Mouse (Mus musculus): Measurements from ENCODE around the gene Elane. TPM values are rescaled to one million over a fixed set of nuclear protein-coding genes. Genes with fewer than 3 reads are reported as not detected.

Elane gene
- polyA plus RNA-seq, 1 experiment from 2014 or later, result not detected

- no peak overlapping the region for H3K4me2 ChIP-seq (ENCODE audit: low read length)
- peaks cover 4% of the 10 kb centered on the region; the same call in 1 of the 2 replicates for H3K4me1 ChIP-seq (replicated peaks; ENCODE audit: insufficient read depth, low read length)
- H3K27me3 ChIP-seq (ENCODE audit: insufficient read depth, low read length), result no peaks in the 10 kb centered on the region
- peak overlapping the region; percentile 21; the same call in 1 of the 2 replicates for H3K27ac ChIP-seq
- 67% methylated on average over 19 of the region's 19 CpGs for WGBS
- TF ChIP-seq CTCF (IDR thresholded peaks at IDR 0.05; ENCODE audit: low read depth), result peak; percentile 75
- H3K9me3 ChIP-seq (replicated peaks; ENCODE audit: low read length), result no peaks in the 10 kb centered on the region
- DNase-seq (ENCODE audit: low spot score) (no peak), ATAC-seq (replicated peaks; ENCODE audit: low FRiP score, low read depth) (peak; percentile 16; the same call in 1 of the 2 replicates)
- no peak overlapping the region for H3K4me3 ChIP-seq (replicated peaks; ENCODE audit: low read depth, low read length)
- no peak overlapping the region for H3K9ac ChIP-seq (ENCODE audit: low read depth, low read length)
- H3K36me3 ChIP-seq (ENCODE audit: insufficient read depth, low read length), result peaks cover 31% of the 10 kb centered on the region
These were observed 20.2 kb upstream of the Elane start for GRCm38 (mm10) chr10:79865801-79866295.

GRCm38 (mm10) chr10:79866601-79867000, 19.4 kb upstream of the Elane start:
- ATAC-seq (replicated peaks; ENCODE audit: low FRiP score, low read depth) (no peak), DNase-seq (ENCODE audit: low spot score) (no peak)
- 67% methylated on average over 11 of the region's 11 CpGs for WGBS
- Histone ChIP-seq H3K9me3 (replicated peaks; ENCODE audit: low read length) (no peaks in the 10 kb centered on the region), H3K4me2 (ENCODE audit: low read length) (no peak overlapping the region), H3K4me1 (replicated peaks; ENCODE audit: insufficient read depth, low read length) (no peaks in the 10 kb centered on the region; the same call in 1 of the 2 replicates), H3K27me3 (ENCODE audit: insufficient read depth, low read length) (no peaks in the 10 kb centered on the region), H3K9ac (ENCODE audit: low read depth, low read length) (no peak overlapping the region), H3K4me3 (replicated peaks; ENCODE audit: low read depth, low read length) (no peak overlapping the region), H3K36me3 (ENCODE audit: insufficient read depth, low read length) (peaks cover 27% of the 10 kb centered on the region), H3K27ac (no peak overlapping the region)
- TF ChIP-seq CTCF (IDR thresholded peaks at IDR 0.05; ENCODE audit: low read depth), result no peak

DNA sequence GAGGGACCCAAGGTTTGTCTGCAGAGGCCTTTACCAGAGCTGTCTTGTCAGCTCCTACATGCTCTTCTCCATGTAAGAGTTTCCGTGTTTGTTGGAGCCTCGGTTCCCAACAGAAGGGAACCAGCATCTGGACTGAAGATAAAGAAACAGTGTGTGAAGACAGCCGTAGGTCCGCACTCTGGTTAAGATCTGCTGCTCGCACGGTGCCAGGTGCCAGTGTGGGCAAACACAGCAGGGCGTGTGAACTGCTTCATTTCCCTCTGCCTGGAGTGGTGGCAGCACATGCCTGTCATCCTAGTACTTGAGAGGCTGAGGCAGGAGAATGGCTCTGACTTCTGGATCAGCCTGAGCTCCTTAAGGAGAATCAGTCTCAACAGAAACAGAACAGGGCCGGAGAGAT, 14.2 kb upstream of the Elane start:
- H3K4me3 ChIP-seq (replicated peaks; ENCODE audit: low read depth, low read length), result no peak overlapping the region
- H3K4me2 ChIP-seq (ENCODE audit: low read length), result no peak overlapping the region
- WGBS, result 95% methylated on average over 8 of the region's 8 CpGs
- H3K9me3 ChIP-seq (replicated peaks; ENCODE audit: low read length), result no peaks in the 10 kb centered on the region
- no peak for ATAC-seq (replicated peaks; ENCODE audit: low FRiP score, low read depth)
- TF ChIP-seq CTCF (IDR thresholded peaks at IDR 0.05; ENCODE audit: low read depth), result no peak
- no peak for DNase-seq (ENCODE audit: low spot score)
- peaks cover 11% of the 10 kb centered on the region; the same call in 1 of the 2 replicates for H3K4me1 ChIP-seq (replicated peaks; ENCODE audit: insufficient read depth, low read length)
- H3K9ac ChIP-seq (ENCODE audit: low read depth, low read length), result no peak overlapping the region
- 0 out of 2 replicates have a peak, but pooled peaks cover 3% of the 10 kb centered on the region for H3K36me3 ChIP-seq (ENCODE audit: insufficient read depth, low read length)
- H3K27ac ChIP-seq, result no peak overlapping the region
- H3K27me3 ChIP-seq (ENCODE audit: insufficient read depth, low read length), result no peaks in the 10 kb centered on the region

- no peak for TF ChIP-seq CTCF (IDR thresholded peaks at IDR 0.05; ENCODE audit: low read depth)
- Histone ChIP-seq H3K36me3 (ENCODE audit: insufficient read depth, low read length) (0 out of 2 replicates have a peak, but pooled peaks cover 3% of the 10 kb centered on the region), H3K27me3 (ENCODE audit: insufficient read depth, low read length) (no peaks in the 10 kb centered on the region), H3K9ac (ENCODE audit: low read depth, low read length) (no peak overlapping the region), H3K27ac (no peak overlapping the region), H3K4me3 (replicated peaks; ENCODE audit: low read depth, low read length) (0 out of 2 replicates have a peak overlapping the region, but pooled peaks have one; percentile 7), H3K4me2 (ENCODE audit: low read length) (peak overlapping the region; percentile 97; the same call in 1 of the 2 replicates), H3K4me1 (replicated peaks; ENCODE audit: insufficient read depth, low read length) (peaks cover 18% of the 10 kb centered on the region), H3K9me3 (replicated peaks; ENCODE audit: low read length) (no peaks in the 10 kb centered on the region)
- 53% methylated on average over 3 of the region's 3 CpGs for WGBS
- ATAC-seq (replicated peaks; ENCODE audit: low FRiP score, low read depth) (no peak), DNase-seq (ENCODE audit: low spot score) (no peak)
These were observed 13.2 kb upstream of the Elane start for GRCm38 (mm10) chr10:79872862-79873261.

DNA sequence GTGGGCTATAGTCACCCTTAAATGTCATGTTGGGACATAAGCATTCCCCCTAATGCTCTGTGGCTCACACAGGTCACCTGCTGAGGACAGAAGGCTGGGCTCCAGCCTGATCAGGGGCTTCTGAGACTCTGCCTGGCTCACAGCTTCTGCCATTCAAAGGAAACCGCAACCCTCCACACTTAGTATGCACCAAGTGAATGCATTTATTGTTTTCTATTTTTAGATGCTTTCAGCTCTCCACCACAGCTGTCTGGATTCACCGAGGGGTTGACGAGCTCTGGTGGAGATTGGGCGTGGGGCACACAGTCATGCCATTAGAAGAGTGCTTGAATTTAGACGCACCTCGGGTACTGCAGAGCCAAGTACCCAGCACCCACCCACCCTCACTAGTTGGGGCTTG, 12.7 kb upstream of the Elane start:
- DNase-seq (ENCODE audit: low spot score), result no peak
- 0 out of 2 replicates have a peak, but pooled peaks cover 3% of the 10 kb centered on the region for H3K36me3 ChIP-seq (ENCODE audit: insufficient read depth, low read length)
- no peaks in the 10 kb centered on the region for H3K9me3 ChIP-seq (replicated peaks; ENCODE audit: low read length)
- no peaks in the 10 kb centered on the region for H3K27me3 ChIP-seq (ENCODE audit: insufficient read depth, low read length)
- ATAC-seq (replicated peaks; ENCODE audit: low FRiP score, low read depth), result no peak
- H3K9ac ChIP-seq (ENCODE audit: low read depth, low read length), result peak overlapping the region; percentile 79
- H3K4me1 ChIP-seq (replicated peaks; ENCODE audit: insufficient read depth, low read length), result peaks cover 21% of the 10 kb centered on the region
- H3K4me3 ChIP-seq (replicated peaks; ENCODE audit: low read depth, low read length), result peak overlapping the region; percentile 69; the same call in 1 of the 2 replicates
- H3K27ac ChIP-seq, result no peak overlapping the region
- peak overlapping the region; percentile 97 for H3K4me2 ChIP-seq (ENCODE audit: low read length)
- WGBS, result 11% methylated on average over 6 of the region's 6 CpGs
- TF ChIP-seq CTCF (IDR thresholded peaks at IDR 0.05; ENCODE audit: low read depth), result no peak

GRCm38 (mm10) chr10:79873715-79874289, 12.2 kb upstream of the Elane start:
- Histone ChIP-seq H3K9me3 (replicated peaks; ENCODE audit: low read length) (no peaks in the 10 kb centered on the region), H3K4me1 (replicated peaks; ENCODE audit: insufficient read depth, low read length) (peaks cover 21% of the 10 kb centered on the region), H3K9ac (ENCODE audit: low read depth, low read length) (peak overlapping the region; percentile 79), H3K4me3 (replicated peaks; ENCODE audit: low read depth, low read length) (peak overlapping the region; percentile 69), H3K36me3 (ENCODE audit: insufficient read depth, low read length) (0 out of 2 replicates have a peak, but pooled peaks cover 3% of the 10 kb centered on the region), H3K27ac (peak overlapping the region; percentile 50; the same call in 1 of the 2 replicates), H3K27me3 (ENCODE audit: insufficient read depth, low read length) (no peaks in the 10 kb centered on the region), H3K4me2 (ENCODE audit: low read length) (peak overlapping the region; percentile 97)
- TF ChIP-seq CTCF (IDR thresholded peaks at IDR 0.05; ENCODE audit: low read depth), result no peak
- ATAC-seq (replicated peaks; ENCODE audit: low FRiP score, low read depth) (no peak), DNase-seq (ENCODE audit: low spot score) (no peak)
- WGBS, result 3% methylated on average over 26 of the region's 26 CpGs

Data from kidney, postnatal 0 days (tissue).